Mouse (Mus musculus): ENCODE data around the gene Smurf1.

- TF ChIP-seq CTCF (IDR thresholded peaks at IDR 0.05; ENCODE audit: borderline replicate concordance, insufficient read depth, low read depth, low read length) = no peak
- TF ChIP-seq POLR2A (IDR thresholded peaks at IDR 0.05; ENCODE audit: borderline replicate concordance, insufficient read depth, low read length) = no peak
Observed at GRCm38 (mm10) chr5:144958271-144958670, 7.4 kb downstream of the Smurf1 start.
